Mouse (Mus musculus): Measurements from ENCODE around the gene Arpc1b.

Arpc1b gene

DNA sequence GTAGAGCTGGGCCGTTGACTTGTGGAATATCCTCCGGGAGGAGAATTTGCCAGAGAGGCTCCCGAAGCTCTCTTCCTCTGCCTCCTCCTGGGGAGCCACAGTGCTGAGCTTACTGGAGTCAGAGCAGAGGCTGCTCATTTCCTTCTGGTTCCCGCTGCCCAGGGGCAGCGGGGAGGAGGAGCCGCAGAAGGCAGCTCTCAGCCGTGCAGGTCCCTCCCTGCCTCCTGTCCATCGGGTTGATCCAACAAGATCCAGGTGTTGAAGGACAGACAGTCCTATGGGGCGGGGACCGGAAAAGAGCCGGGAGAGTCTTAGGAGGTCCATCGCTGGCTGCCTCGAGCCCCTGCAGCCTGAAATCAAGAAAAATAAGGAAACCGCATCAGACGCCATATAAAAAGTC is 51.2 kb downstream of the Arpc1b start:
- no peak for DNase-seq (ENCODE audit: low spot score)

DNA sequence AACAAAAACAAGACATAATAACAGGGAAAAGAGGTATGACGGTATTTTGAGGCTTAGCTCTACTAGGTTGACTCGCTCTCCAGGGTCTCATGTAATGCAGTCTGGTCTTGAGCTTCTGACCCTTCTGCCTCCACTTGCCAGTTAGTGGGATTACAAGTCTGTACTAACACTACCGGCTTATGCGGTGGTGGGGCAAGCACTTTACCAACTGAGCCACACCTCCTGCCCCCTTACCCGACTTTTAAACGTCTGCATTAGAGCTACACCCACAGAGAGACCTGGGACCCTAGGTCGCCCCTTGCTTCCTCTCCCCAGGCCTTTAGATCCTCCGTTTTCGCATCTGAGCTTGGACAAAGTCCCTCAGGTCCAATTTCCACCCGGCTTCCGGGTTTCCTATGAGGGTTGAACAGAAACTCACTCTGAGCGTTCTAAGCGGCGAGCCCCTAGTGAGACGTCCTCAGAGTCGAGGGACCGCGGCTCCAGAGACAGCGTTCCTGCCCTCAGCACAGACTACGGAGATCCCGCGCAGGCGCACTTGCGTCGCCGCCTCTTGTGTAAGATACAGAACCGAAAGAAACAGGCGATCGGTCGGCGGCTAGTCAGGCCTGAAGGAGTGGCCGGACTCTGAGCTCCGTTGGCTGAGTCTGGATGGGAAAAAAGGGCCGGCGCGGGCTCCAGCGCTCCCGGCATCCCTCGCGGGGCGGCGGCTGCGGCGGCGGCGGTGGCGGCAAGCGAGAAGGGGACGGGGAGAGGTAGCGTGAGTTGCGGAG is 52.7 kb downstream of the Arpc1b start, which contains the start of the genes Ptcd1 and Cpsf4:
Ptcd1 (minus strand) TSS at position 573 of the 770 bp plus-strand sequence.
Cpsf4 (plus strand) TSS at position 678 of the 770 bp plus-strand sequence.
- DNase-seq (ENCODE audit: low spot score): peak; percentile 99

- DNase-seq (ENCODE audit: low spot score): no peak
Observed at GRCm38 (mm10) chr5:145167306-145167661, 53.3 kb downstream of the Arpc1b start.

DNA sequence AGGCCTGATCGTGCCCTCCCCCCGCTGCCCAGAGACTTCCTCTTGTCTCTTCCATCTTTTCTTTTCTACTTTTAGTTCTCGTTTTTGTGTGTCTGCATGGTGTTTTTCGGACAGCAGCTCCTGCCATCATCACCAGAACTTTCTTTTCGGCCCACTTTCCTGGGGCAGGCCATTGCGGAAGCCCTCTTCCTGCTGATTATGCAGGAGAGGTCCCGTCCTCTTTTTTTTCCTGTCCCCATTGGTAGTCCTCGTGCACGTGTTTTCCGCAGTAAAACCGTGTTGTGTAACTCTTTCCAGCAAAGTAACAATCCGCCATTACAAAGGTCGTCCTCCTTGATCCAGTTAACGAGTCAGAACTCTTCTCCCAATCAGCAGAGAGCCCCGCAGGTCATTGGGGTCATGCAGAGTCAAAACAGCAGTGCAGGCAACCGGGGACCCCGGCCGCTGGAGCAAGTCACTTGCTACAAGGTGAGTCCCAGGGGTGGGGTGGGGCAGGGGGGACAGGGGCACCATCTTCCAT is 64.5 kb downstream of the Arpc1b start:
- no peak for DNase-seq (ENCODE audit: low spot score)
